Mouse (Mus musculus) common myeloid progenitor, adult 5-6 weeks (primary cell): Measurements from ENCODE around the gene Rbfox3. TPM values are rescaled to one million over a fixed set of nuclear protein-coding genes. Genes with fewer than 3 reads are reported as not detected.

Source experiments
- ATAC-seq: replicated peaks from 2 replicates; pipeline ENCODE4 v1.8.0; 2016; ENCODE audit warnings: low read depth, mild to moderate bottlenecking, moderate TSS enrichment, inconsistent platforms; ENCODE audit not compliant: poor library complexity, severe bottlenecking
- total RNA-seq: library from RNA; stranded (forward); fragments of 200-1000, 187-1606 nt; gene quantifications from 2 replicates; pipeline ENCODE4 v1.2.3, GENCODE M21; 2017

Rbfox3 gene
- total RNA-seq, 1 experiment from 2014 or later, result not detected

DNA sequence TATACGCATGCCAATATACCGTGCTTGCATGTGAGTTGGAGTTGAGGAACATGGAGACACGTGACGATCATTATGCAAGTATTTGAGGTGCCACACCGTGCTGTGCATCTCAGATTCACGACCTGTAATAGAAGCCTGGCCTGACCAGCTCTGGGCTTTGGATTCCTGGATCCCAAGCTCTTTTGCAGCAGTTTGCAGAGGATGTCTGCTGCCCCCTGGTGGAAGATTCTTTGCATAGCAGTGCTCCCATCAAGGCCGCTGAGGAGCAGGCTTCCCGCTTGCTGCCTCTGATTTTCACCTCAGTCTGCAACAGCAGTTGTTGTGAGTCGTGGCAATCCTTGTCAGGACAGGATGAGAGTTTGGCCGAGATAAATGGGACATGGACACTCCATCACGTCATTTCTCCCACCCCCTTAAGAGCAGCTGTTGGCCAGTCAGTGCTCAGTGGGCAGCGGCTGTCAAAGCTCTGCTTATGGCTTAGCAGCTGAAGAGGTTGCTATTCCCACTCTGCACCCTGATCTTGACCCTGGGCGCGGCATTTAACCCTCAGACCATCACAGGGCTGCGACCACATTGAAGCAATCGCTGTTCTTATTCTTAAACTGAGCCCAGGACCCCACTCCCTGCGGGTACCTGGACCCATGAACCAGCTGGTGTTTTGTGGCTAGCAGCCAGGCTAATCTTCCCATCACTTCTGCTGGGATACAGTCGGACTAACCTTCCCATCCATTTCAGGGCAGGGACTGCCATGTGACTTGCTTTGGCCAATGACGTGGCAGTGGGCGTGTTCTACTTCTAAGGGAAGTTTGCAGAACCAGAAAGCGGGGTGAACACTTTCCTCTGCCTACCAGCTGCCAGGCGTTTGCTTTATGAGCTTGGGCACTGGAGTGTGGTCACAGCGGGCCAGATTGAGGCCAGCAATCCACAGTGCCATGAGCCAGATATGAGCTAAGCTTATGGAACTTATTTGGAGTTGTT, 172.3 kb downstream of the Rbfox3 start:
- ATAC-seq, result peak; percentile 55

DNA sequence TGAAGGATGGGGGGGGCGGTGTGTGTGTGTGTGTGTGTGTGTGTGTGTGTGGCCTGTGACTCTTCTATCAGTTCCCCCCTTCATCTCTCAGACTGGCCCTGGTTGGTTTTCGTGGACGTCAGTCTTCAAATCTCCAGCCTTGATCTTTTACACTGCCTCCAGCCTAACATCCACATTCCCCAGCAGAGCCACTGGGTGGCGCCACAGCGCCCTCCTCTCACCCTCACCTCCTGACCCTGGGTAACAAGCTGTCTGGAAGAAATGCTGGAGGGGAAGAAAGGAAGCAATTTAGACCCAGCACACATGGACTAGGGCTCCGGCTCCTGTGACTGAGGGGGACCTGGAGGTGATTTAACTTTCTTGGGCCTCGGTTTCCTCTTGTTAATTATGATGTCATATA, 173.1 kb downstream of the Rbfox3 start:
- ATAC-seq, result no peak

- ATAC-seq, result no peak
Observed at GRCm38 (mm10) chr11:118737821-118738220, 173.6 kb downstream of the Rbfox3 start.

GRCm38 (mm10) chr11:118736993-118737392, 174.4 kb downstream of the Rbfox3 start:
- ATAC-seq, result no peak

DNA sequence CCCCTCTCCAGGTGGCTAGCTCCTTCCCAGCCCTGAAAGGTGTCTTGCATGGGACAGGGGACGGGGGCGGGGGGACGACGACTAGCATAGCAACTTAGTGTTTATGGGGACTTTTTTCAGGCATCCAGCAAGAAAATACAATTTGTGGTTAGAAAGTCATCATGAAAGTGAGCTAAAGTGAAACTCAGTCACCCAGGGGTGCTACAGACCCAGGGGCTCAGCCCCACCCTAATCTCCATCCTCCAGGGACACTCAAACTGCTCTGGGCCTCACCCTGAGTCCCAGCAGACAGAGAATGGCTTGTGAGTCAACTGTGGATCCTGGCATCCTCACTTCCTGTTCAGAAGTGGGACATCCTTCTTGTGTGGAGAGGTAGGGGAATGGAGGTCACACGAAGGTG, 179.7 kb downstream of the Rbfox3 start:
- ATAC-seq, result no peak

GRCm38 (mm10) chr11:118729373-118729772, 182.0 kb downstream of the Rbfox3 start:
- no peak for ATAC-seq

DNA sequence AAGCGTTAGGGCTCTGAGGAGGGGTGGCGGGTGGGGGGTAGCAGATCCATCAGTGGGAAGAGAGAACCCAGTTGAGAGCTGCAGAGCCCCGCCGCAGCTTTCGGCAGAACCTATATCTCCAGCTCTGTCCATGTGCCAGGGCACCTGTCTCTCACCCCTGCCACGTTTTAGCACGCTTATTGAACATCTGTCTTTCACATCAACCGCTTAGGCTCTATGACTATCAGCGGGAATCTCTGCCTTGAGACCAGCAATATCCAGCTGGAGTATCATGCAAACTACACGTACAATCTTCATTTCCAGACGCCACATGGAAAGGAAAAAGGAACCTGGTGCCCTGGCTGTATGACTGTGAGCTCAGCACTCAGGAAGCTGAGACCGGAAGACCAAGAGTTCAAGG, 182.6 kb downstream of the Rbfox3 start:
- ATAC-seq, result no peak

DNA sequence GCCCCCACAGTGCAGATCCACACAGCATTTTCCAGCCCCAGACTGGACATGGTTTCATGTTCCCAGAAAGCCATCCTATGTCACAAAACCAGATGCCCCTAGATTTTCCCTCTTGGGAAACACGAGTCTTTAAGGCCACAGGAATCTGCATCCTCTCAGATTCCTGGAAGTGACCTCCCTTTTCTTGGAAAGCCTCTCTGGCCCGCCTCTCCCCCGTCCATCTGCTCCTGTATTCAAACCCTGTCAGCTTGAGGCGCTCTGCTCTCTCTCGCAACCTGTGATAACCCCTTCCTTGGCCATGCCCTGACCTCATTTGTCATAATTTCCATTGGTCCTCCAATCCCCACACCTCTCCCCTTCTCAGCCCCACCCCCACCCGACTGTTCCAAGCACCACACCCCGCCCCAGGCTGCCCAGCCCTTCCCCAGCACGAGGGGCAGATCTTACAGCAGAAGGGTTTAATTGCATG, 183.3 kb downstream of the Rbfox3 start:
- no peak for ATAC-seq

GRCm38 (mm10) chr11:118726430-118726829, 185.0 kb downstream of the Rbfox3 start:
- no peak for ATAC-seq

- ATAC-seq, result no peak
Observed at GRCm38 (mm10) chr11:118724423-118724822, 187.0 kb downstream of the Rbfox3 start.

DNA sequence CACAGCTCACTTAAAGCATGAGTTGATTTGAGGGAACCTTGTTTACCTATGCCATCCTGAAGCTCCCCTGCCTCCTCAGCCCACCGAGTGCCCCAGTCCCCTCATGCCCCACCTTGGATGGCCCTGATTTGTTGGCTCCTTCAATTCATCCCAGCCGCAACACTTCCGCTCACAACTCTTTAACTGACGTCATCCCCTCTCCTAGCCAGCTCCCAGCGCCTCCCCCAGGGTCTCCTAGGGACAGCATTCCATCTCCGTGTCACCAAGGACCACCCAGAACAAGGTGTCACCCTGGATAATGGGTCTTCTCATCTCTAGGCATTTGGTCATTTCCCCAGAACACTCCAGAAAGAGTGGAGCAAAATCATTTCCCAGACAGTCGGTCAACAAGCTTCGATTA, 188.2 kb downstream of the Rbfox3 start:
- no peak for ATAC-seq

- no peak for ATAC-seq
Observed at GRCm38 (mm10) chr11:118721898-118722297, 189.5 kb downstream of the Rbfox3 start.

GRCm38 (mm10) chr11:118714601-118715524, 196.5 kb downstream of the Rbfox3 start:
- ATAC-seq, result no peak

- no peak for ATAC-seq
Observed at GRCm38 (mm10) chr11:118712761-118713160, 198.6 kb downstream of the Rbfox3 start.

DNA sequence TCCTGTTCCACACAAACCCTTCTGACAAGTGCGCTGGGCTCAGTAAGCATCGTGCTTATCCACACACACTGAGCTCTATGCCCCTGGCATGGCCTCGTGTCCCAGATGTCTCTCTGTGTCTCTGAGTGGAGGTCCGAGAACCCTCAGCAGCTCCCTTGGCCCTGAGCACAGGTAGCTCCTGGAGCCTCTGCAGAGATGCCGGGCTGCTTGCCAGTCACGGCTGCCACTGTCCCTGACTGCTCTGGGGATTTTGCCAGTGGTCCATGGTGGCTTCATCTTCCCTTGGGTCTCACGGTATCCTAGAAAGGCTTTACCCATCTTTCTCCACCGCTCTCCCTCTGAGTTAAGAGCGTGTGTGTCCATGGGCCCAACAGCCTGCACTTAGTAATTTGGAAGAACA, 199.3 kb downstream of the Rbfox3 start:
- no peak for ATAC-seq

- ATAC-seq, result no peak
Observed at GRCm38 (mm10) chr11:118710035-118710434, 201.4 kb downstream of the Rbfox3 start.

- ATAC-seq, result no peak
Observed at GRCm38 (mm10) chr11:118696226-118696930, 215.0 kb downstream of the Rbfox3 start.

DNA sequence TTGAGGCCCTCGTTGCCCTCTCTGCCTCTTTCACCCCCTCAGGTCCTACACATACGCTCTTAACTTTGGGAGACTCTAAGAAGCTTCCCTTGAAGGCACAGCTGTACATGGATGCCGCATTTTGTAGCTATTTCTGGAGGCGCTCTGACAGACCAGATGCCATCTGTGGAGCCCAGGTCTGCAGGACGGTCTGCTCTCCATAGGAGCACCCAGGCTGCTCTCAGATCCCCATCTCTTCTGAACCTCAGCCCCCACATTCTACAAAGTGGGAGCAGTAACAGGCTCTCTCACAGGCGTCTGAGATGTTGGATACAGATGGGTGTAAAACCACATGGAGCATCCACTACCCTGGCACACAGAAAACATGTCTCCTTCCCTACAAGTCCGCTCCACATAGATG, 218.1 kb downstream of the Rbfox3 start:
- no peak for ATAC-seq

GRCm38 (mm10) chr11:118690262-118690661, 221.1 kb downstream of the Rbfox3 start:
- no peak for ATAC-seq

- no peak for ATAC-seq
Observed at GRCm38 (mm10) chr11:118685397-118685796, 226.0 kb downstream of the Rbfox3 start.
